Mouse (Mus musculus) CH12.LX (cell line): ENCODE measurements around the gene Dlg2. TPM values are rescaled to one million over a fixed set of nuclear protein-coding genes. Genes with fewer than 3 reads are reported as not detected.

ENCODE experiments used
- DNase-seq: peaks from one replicate; pipeline ENCODE4 v3.0.0-alpha.2; 2013; ENCODE audit errors: extremely low read depth
- H3K27ac ChIP-seq: 2 replicates; pipeline ENCODE4 v1.5.1; 2012; ENCODE audit warnings: low read depth, mild to moderate bottlenecking, control low read depth, moderate library complexity; ENCODE audit not compliant: insufficient read depth
- H3K27me3 ChIP-seq: replicated peaks from 2 replicates; pipeline ENCODE3; 2012; ENCODE audit warnings: inconsistent platforms
- H3K36me3 ChIP-seq, 2 experiments: replicated peaks in 1 of 2; 2 replicates each; pipeline versions ENCODE3 to v1.6.1; 2012; ENCODE audit warnings: inconsistent platforms in 1 of 2, low read length in 1 of 2, mild to moderate bottlenecking in 1 of 2, mixed read lengths in 1 of 2, moderate library complexity in 1 of 2; ENCODE audit not compliant: control insufficient read depth in 1 of 2, insufficient read depth in 1 of 2
- H3K4me1 ChIP-seq, 2 experiments: 2 replicates each; pipeline ENCODE4 v1.6.1; 2012; ENCODE audit warnings: inconsistent platforms in 1 of 2, moderate library complexity in 1 of 2; ENCODE audit not compliant: insufficient read depth in 2 of 2, control insufficient read depth in 1 of 2
- H3K4me2 ChIP-seq: 2 replicates; pipeline ENCODE4 v1.6.1; 2012; ENCODE audit warnings: low read depth, mild to moderate bottlenecking, control low read depth; ENCODE audit not compliant: poor library complexity, insufficient read depth, severe bottlenecking
- H3K4me3 ChIP-seq, 3 experiments: fragments of 150-350 bp in 1 of 3; sonication (generic) in 1 of 3; replicated peaks in 1 of 3; 2 replicates each; pipeline versions ENCODE3 to v1.5.1; 2011 to 2012; ENCODE audit warnings: low read depth in 2 of 3, low read length in 2 of 3, mild to moderate bottlenecking in 2 of 3, moderate library complexity in 2 of 3, control low read depth in 1 of 3, improper control_type of control experiment in 1 of 3, inconsistent platforms in 1 of 3, mixed read lengths in 1 of 3; ENCODE audit not compliant: poor library complexity in 1 of 3
- H3K79me2 ChIP-seq: replicated peaks from 2 replicates; pipeline ENCODE4 v1.6.1; 2012; ENCODE audit warnings: mild to moderate bottlenecking, moderate library complexity; ENCODE audit not compliant: control insufficient read depth, poor library complexity, insufficient read depth, severe bottlenecking; ENCODE audit errors: extremely low read depth
- H3K9ac ChIP-seq: 2 replicates; pipeline ENCODE4 v1.6.1; 2012; ENCODE audit warnings: low read depth, mild to moderate bottlenecking, control low read depth, moderate library complexity; ENCODE audit not compliant: insufficient read depth
- H3K9me3 ChIP-seq: replicated peaks from 2 replicates; pipeline ENCODE3; 2012; ENCODE audit warnings: low read length, inconsistent platforms, mixed read lengths
- BHLHE40 ChIP-seq: IDR thresholded peaks from 2 replicates; pipeline ENCODE4 v1.6.1; 2011; ENCODE audit warnings: mild to moderate bottlenecking, low read depth, low read length, improper control_type of control experiment
- E2F4 ChIP-seq: IDR thresholded peaks from 2 replicates; pipeline ENCODE4 v1.6.1; 2011; ENCODE audit warnings: low read depth, low read length, improper control_type of control experiment; ENCODE audit not compliant: insufficient replicate concordance
- ELF1 ChIP-seq: IDR thresholded peaks from 2 replicates; pipeline ENCODE4 v1.6.1; 2014; ENCODE audit warnings: low read depth, mild to moderate bottlenecking, inconsistent platforms, low read length, improper control_type of control experiment
- ETS1 ChIP-seq: conservative IDR thresholded peaks from 2 replicates; pipeline ENCODE4 v1.6.1; 2012; ENCODE audit warnings: low read depth, mild to moderate bottlenecking, inconsistent platforms, low read length, improper control_type of control experiment, moderate library complexity
- HCFC1 ChIP-seq: IDR thresholded peaks from 2 replicates; pipeline ENCODE4 v1.6.1; 2012; ENCODE audit warnings: low read depth, mild to moderate bottlenecking, inconsistent platforms, low read length, improper control_type of control experiment
- IRF4 ChIP-seq: IDR thresholded peaks from 2 replicates; pipeline ENCODE4 v1.6.1; 2014; ENCODE audit warnings: low read depth, mild to moderate bottlenecking, inconsistent platforms, low read length, improper control_type of control experiment
- JUN ChIP-seq: IDR thresholded peaks from 2 replicates; pipeline ENCODE4 v1.6.1; 2011; ENCODE audit warnings: low read depth, mild to moderate bottlenecking, low read length, improper control_type of control experiment, moderate library complexity; ENCODE audit not compliant: insufficient read depth
- JUND ChIP-seq: conservative IDR thresholded peaks from 2 replicates; pipeline ENCODE4 v1.6.1; 2011; ENCODE audit warnings: low read depth, low read length, improper control_type of control experiment
- KAT2A ChIP-seq: IDR thresholded peaks from 2 replicates; pipeline ENCODE4 v1.6.1; 2012; ENCODE audit warnings: low read length, improper control_type of control experiment, inconsistent platforms; ENCODE audit not compliant: insufficient replicate concordance
- MAFK ChIP-seq: IDR thresholded peaks from 2 replicates; pipeline ENCODE4 v1.6.1; 2011; ENCODE audit warnings: low read length, improper control_type of control experiment; ENCODE audit not compliant: insufficient replicate concordance
- MAX ChIP-seq: IDR thresholded peaks from 2 replicates; pipeline ENCODE4 v1.6.1; 2011; ENCODE audit warnings: low read length, improper control_type of control experiment
- MAZ ChIP-seq: IDR thresholded peaks from 2 replicates; pipeline ENCODE4 v1.6.1; 2012; ENCODE audit warnings: low read depth, mild to moderate bottlenecking, inconsistent platforms, low read length, improper control_type of control experiment, moderate library complexity
- MEF2A ChIP-seq: IDR thresholded peaks from 2 replicates; pipeline ENCODE4 v1.6.1; 2014; ENCODE audit warnings: low read depth, mild to moderate bottlenecking, inconsistent platforms, low read length, improper control_type of control experiment, borderline replicate concordance
- MXI1 ChIP-seq: IDR thresholded peaks from 2 replicates; pipeline ENCODE4 v1.6.1; 2011; ENCODE audit warnings: mild to moderate bottlenecking, low read depth, low read length, improper control_type of control experiment
- NELFE ChIP-seq: IDR thresholded peaks from 2 replicates; pipeline ENCODE4 v1.6.1; 2011; ENCODE audit warnings: low read depth, low read length, improper control_type of control experiment
- PAX5 ChIP-seq: IDR thresholded peaks from 2 replicates; pipeline ENCODE4 v1.6.1; 2012; ENCODE audit warnings: low read length, inconsistent platforms, mixed read lengths
- POLR2A ChIP-seq: IDR thresholded peaks from 2 replicates; pipeline ENCODE4 v1.6.1; 2011; ENCODE audit warnings: low read depth, mild to moderate bottlenecking, improper control_type of control experiment, low read length
- RAD21 ChIP-seq: IDR thresholded peaks from 2 replicates; pipeline ENCODE4 v1.6.1; 2011; ENCODE audit warnings: low read depth, mild to moderate bottlenecking, low read length, improper control_type of control experiment, moderate library complexity
- RCOR1 ChIP-seq: conservative IDR thresholded peaks from 2 replicates; pipeline ENCODE4 v1.6.1; 2012; ENCODE audit warnings: low read depth, mild to moderate bottlenecking, inconsistent platforms, low read length, improper control_type of control experiment
- TBP ChIP-seq: conservative IDR thresholded peaks from 2 replicates; pipeline ENCODE4 v1.6.1; 2011; ENCODE audit warnings: low read depth, low read length, improper control_type of control experiment
- UBTF ChIP-seq: IDR thresholded peaks from 2 replicates; pipeline ENCODE4 v1.6.1; 2012; ENCODE audit warnings: low read depth, mild to moderate bottlenecking, inconsistent platforms, low read length, improper control_type of control experiment, moderate library complexity
- USF1 ChIP-seq: IDR thresholded peaks from 2 replicates; pipeline ENCODE4 v1.6.1; 2014; ENCODE audit warnings: low read depth, mild to moderate bottlenecking, inconsistent platforms, low read length, improper control_type of control experiment
- ZKSCAN1 ChIP-seq: IDR thresholded peaks from 2 replicates; pipeline ENCODE4 v1.6.1; 2012; ENCODE audit warnings: low read depth, inconsistent platforms, low read length, improper control_type of control experiment, borderline replicate concordance
- ZMIZ1 ChIP-seq: IDR thresholded peaks from 2 replicates; pipeline ENCODE4 v1.6.1; 2012; ENCODE audit warnings: low read depth, mild to moderate bottlenecking, inconsistent platforms, low read length, improper control_type of control experiment
- dilution Hi-C: fragments of 300-500 bp; cut with MboI; formaldehyde crosslinking; loops from 2 replicates; pipeline ENCODE4 v1.14.3; 2020; ENCODE audit warnings: low sequenced_read_pairs; ENCODE audit not compliant: extremely low pct_unique_long_range_greater_than_20kb, extremely low pct_ligation_motif_present
- in situ Hi-C: fragments of 300-500 bp; cut with MboI; formaldehyde crosslinking; loops from 3 replicates; pipeline ENCODE4 v1.14.3; 2019; ENCODE audit warnings: low sequenced_read_pairs, low pct_ligation_motif_present, low pct_unique_long_range_greater_than_20kb, mixed read lengths
- polyA plus RNA-seq: library from polyadenylated mRNA; unstranded; fragments of >175 nt; gene quantifications from 2 replicates; pipeline ENCODE4 v1.2.1, GENCODE M21; 2012; ENCODE audit warnings: low read depth; ENCODE audit not compliant: insufficient read length
- total RNA-seq, 2 experiments: library from RNA; depleted of rRNA; stranded (reverse); fragments of 300-350 nt in 1 of 2; fragments of >200 nt in 1 of 2; gene quantifications; 2 replicates each; pipeline ENCODE4 v1.2.3; 2012 to 2014

Gene Dlg2
- total and polyA plus RNA-seq, 3 experiments, result 0.36 TPM; not detected in 2

- no peak overlapping the region for H3K4me3 ChIP-seq
- DNase-seq, result no peak
Measured at GRCm38 (mm10) chr7:91689829-91690228, 1213.4 kb downstream of the Dlg2 start.

GRCm38 (mm10) chr7:91709853-91710252 is 1233.4 kb downstream of the Dlg2 start:
- dilution Hi-C loops, result no loop called here

More at GRCm38 (mm10) chr7:91689829-91690228, 1213.4 kb downstream of the Dlg2 start:
- no peaks in the 10 kb centered on the region for H3K27me3 ChIP-seq
- H3K4me1 ChIP-seq, result no peaks in the 10 kb centered on the region
- H3K27ac ChIP-seq, result no peak overlapping the region
- dilution Hi-C loops (no loop called here), in situ Hi-C loops (no loop called here)
- H3K79me2 ChIP-seq, result no peaks in the 10 kb centered on the region
- H3K36me3 ChIP-seq, result no peaks in the 10 kb centered on the region
- no peak for TF ChIP-seq RCOR1
- no peak for TF ChIP-seq MEF2A
- no peak for TF ChIP-seq MAX
- TF ChIP-seq USF1, result no peak
- TF ChIP-seq MXI1, result no peak
- TF ChIP-seq JUND, result no peak
- TF ChIP-seq POLR2A, result no peak
- TF ChIP-seq KAT2A, result no peak
- TF ChIP-seq NELFE, result no peak
- no peak for TF ChIP-seq BHLHE40
- no peak for TF ChIP-seq ZMIZ1
- TF ChIP-seq MAZ, result no peak
- TF ChIP-seq UBTF, result no peak
- no peak for TF ChIP-seq TBP
- no peak for TF ChIP-seq IRF4
- TF ChIP-seq HCFC1, result no peak
- TF ChIP-seq MAFK, result no peak
- TF ChIP-seq ZKSCAN1, result no peak
- no peak for TF ChIP-seq E2F4
- TF ChIP-seq PAX5, result no peak
- no peak overlapping the region for H3K4me2 ChIP-seq
- no peak overlapping the region for H3K9ac ChIP-seq
- no peaks in the 10 kb centered on the region for H3K9me3 ChIP-seq

More at GRCm38 (mm10) chr7:91709853-91710252, 1233.4 kb downstream of the Dlg2 start:
- Histone ChIP-seq H3K4me3 (no peak overlapping the region), H3K4me2 (no peak overlapping the region), H3K9ac (no peak overlapping the region), H3K27ac (no peak overlapping the region), H3K36me3 (no peaks in the 10 kb centered on the region), H3K4me1 (peaks cover 0 to 5% of the 10 kb centered on the region in 2 experiments; a peak in 1 of 4 replicates), H3K9me3 (no peaks in the 10 kb centered on the region), H3K79me2 (no peaks in the 10 kb centered on the region), H3K27me3 (no peaks in the 10 kb centered on the region)
- TF ChIP-seq ELF1 (no peak), JUN (no peak), MAFK (no peak), RAD21 (no peak), ETS1 (no peak), E2F4 (no peak)
- in situ Hi-C loops, result no loop called here
- no peak for DNase-seq
